Mouse (Mus musculus) CH12.LX (cell line): ENCODE data around the gene Cenpx.

ENCODE experiments used
- EP300 ChIP-seq: IDR thresholded peaks from 2 replicates; pipeline ENCODE4 v1.6.1; 2011; ENCODE audit warnings: low read length, improper control_type of control experiment
- GABPA ChIP-seq: IDR thresholded peaks from 2 replicates; pipeline ENCODE4 v1.6.1; 2012; ENCODE audit warnings: low read depth, low read length, improper control_type of control experiment, inconsistent platforms; ENCODE audit not compliant: insufficient replicate concordance
- POLR2A ChIP-seq: IDR thresholded peaks from 2 replicates; pipeline ENCODE4 v1.6.1; 2011; ENCODE audit warnings: low read depth, mild to moderate bottlenecking, improper control_type of control experiment, low read length
- POLR2AphosphoS2 ChIP-seq: IDR thresholded peaks from 2 replicates; pipeline ENCODE4 v1.6.1; 2011; ENCODE audit warnings: low read depth, low read length, improper control_type of control experiment
- SIN3A ChIP-seq: IDR thresholded peaks from 2 replicates; pipeline ENCODE4 v1.6.1; 2012; ENCODE audit warnings: low read length, improper control_type of control experiment, inconsistent platforms
- USF1 ChIP-seq: IDR thresholded peaks from 2 replicates; pipeline ENCODE4 v1.6.1; 2014; ENCODE audit warnings: low read depth, mild to moderate bottlenecking, inconsistent platforms, low read length, improper control_type of control experiment

DNA sequence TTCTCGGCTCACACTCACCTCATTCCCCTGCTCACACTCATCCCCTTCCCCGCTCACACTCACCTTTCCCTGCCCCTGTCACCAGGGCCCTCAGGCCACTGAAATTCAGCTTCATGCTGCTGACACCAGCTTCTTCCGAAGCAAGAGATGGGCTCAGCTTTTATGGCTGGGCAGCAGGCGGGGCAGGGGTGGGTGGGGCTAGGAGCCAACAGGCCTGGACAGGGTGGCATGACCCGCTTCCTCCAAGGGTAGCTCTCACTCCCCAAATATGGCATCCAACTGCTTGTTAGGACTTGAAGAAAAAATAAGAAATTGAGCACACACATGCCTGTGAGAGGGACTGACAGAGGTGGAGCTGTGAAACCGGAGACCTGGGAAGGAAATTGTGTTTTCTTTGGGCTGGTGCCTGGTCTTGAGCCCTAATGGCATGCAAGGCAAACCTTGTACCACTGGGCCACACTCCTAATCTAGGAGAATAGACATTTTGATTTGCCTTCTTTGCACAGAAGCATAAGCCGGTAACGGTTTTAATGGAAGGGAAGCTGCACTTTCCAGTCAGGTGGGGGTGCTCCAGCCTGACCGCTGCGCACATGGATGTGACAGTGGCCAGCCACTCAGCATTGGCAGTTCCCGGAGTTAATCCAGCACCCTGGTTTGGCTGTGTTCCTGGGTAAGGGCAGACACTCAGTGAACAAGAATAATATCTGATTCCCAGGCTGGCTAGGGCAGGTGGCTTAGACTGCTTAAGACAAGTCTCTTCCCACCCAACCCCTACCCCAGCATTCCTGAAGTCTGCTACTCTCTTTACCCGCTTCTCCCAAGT lies 18.5 kb upstream of the Cenpx start, which contains the start of gene Cbr2:
- TF ChIP-seq SIN3A (no peak), POLR2A (no peak), POLR2AphosphoS2 (no peak), GABPA (no peak), USF1 (no peak), EP300 (no peak)
